Mouse (Mus musculus) midbrain, postnatal 0 days (tissue): ENCODE data around the gene Cd47. TPM values are rescaled to one million over a fixed set of nuclear protein-coding genes. Genes with fewer than 3 reads are reported as not detected.

Experiments used
- ATAC-seq: fragments of 200-750 bp; cut with Nextera tagmentation; 2 replicates; pipeline ENCODE4 v1.8.0; 2017; ENCODE audit warnings: moderate number of reproducible peaks, mild to moderate bottlenecking, moderate TSS enrichment, moderate library complexity; ENCODE audit not compliant: low FRiP score
- DNase-seq: peaks from one replicate; pipeline ENCODE4 v3.0.0-alpha.2; 2015; ENCODE audit warnings: low spot score
- H3K27ac ChIP-seq: fragments of 300-500 bp; sonication (generic); 2 replicates; pipeline ENCODE4 v1.5.1; 2014; ENCODE audit warnings: low read depth, mild to moderate bottlenecking, low read length, mixed read lengths
- H3K27me3 ChIP-seq: fragments of 300-500 bp; sonication (generic); 2 replicates; pipeline ENCODE4 v1.6.1; 2014; ENCODE audit warnings: low read length, control low read depth, mixed read lengths; ENCODE audit not compliant: insufficient read depth
- H3K36me3 ChIP-seq: fragments of 300-500 bp; sonication (generic); 2 replicates; pipeline ENCODE4 v1.6.1; 2014; ENCODE audit warnings: low read length, control low read depth, mixed read lengths; ENCODE audit not compliant: insufficient read depth
- H3K4me1 ChIP-seq: fragments of 300-500 bp; sonication (generic); 2 replicates; pipeline ENCODE4 v1.6.1; 2014; ENCODE audit warnings: mild to moderate bottlenecking, control low read depth, antibody characterized with exemption, low read length, mixed read lengths; ENCODE audit not compliant: insufficient read depth
- H3K4me2 ChIP-seq: fragments of 300-500 bp; sonication (generic); 2 replicates; pipeline ENCODE4 v1.6.1; 2014; ENCODE audit warnings: low read depth, mild to moderate bottlenecking, low read length, mixed read lengths; ENCODE audit not compliant: poor library complexity, severe bottlenecking
- H3K4me3 ChIP-seq: fragments of 300-500 bp; sonication (generic); 2 replicates; pipeline ENCODE4 v1.5.1; 2014; ENCODE audit warnings: low read depth, mild to moderate bottlenecking, low read length, moderate library complexity
- H3K9ac ChIP-seq: fragments of 300-500 bp; sonication (generic); replicated peaks from 2 replicates; pipeline ENCODE4 v1.6.1; 2014; ENCODE audit warnings: mild to moderate bottlenecking, low read length, moderate library complexity, mixed read lengths; ENCODE audit not compliant: poor library complexity, severe bottlenecking
- H3K9me3 ChIP-seq: fragments of 300-500 bp; sonication (generic); 2 replicates; pipeline ENCODE4 v1.6.1; 2016; ENCODE audit warnings: low read length, control low read depth
- CTCF ChIP-seq: IDR thresholded peaks from 2 replicates; pipeline ENCODE4 v1.5.1; 2016; ENCODE audit warnings: antibody characterized with exemption, mild to moderate bottlenecking
- WGBS: fragments of 180-500 bp; shearing (Covaris S2); extraction: QIAGEN DNeasy Blood & Tissue Kit; methylation state at CpG from one replicate; pipeline ENCODE4 v1.1.7; 2014; 5-methylcytosine and 5-hydroxymethylcytosine counted together
- polyA plus RNA-seq: library from polyadenylated mRNA; unstranded; fragments of >200 nt; fragmentation: Nextera tagmentation; extraction: Ambion mirVana; gene quantifications from 2 replicates; pipeline ENCODE4 v1.2.1, GENCODE M21; 2015
- total RNA-seq: library from RNA; depleted of rRNA; stranded (reverse); fragments of >200 nt; gene quantifications from 2 replicates; pipeline ENCODE4 v1.2.3, GENCODE M21; 2014; rRNA removed

The Cd47 gene
- total and polyA plus RNA-seq, 2 experiments from 2014 or later, result 30.5 to 185 TPM

DNA sequence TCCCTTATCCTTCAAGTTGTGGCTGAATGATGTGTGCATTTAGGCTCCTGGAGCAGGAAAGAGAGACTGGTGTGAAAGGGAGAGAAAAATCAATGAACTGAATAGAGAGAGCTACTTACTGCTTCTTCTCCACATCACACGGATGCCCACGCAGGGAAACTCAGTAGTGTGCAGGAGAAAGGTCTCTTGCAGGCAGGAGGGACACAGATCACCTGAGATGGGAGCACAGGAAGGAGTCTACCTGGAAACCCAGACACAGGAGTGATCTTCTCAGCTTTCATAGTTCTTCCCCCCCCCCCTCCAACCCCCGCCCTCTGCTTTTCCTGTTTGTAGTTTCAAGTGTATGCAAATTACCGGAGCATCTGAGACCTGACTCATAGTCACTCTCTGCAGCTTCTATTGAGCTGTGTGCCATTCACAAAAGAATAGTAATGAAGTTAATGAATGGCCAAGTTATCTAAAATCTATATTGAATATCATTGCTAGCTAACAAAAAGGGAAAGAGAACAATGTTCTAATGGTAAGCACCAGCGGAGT is 158.6 kb downstream of the Cd47 start:
- Histone ChIP-seq H3K27ac (no peak overlapping the region), H3K27me3 (no peaks in the 10 kb centered on the region), H3K4me3 (no peak overlapping the region), H3K9ac (no peak overlapping the region), H3K9me3 (no peaks in the 10 kb centered on the region), H3K36me3 (no peaks in the 10 kb centered on the region), H3K4me1 (no peaks in the 10 kb centered on the region), H3K4me2 (no peak overlapping the region)
- DNase-seq (no peak), ATAC-seq (no peak)
- TF ChIP-seq CTCF, result no peak
- WGBS, result 87% methylated on average over 5 of the region's 5 CpGs

DNA sequence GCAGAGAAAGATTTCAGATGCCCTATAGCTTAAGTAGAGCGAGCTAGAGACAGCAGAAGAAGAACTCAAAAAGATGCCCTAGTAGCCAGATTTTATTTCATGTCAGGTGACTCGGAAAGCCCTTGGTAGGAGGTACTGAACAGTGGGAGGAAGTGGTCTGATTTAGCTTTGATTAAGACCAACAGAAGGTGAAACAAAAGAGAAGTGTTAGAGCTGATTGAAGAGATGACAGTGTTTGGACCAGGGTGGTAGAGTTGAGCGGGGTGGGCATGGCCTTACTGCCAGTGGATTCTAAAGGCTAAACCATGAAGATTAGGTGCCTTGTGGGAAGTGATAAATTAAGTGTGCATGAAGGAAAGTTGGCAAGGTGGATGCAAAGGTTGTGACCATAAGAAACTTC is 162.0 kb downstream of the Cd47 start:
- TF ChIP-seq CTCF, result no peak
- Histone ChIP-seq H3K4me1 (peaks cover 2% of the 10 kb centered on the region; the same call in 1 of the 2 replicates), H3K4me3 (no peak overlapping the region), H3K4me2 (no peak overlapping the region), H3K9ac (no peak overlapping the region), H3K36me3 (no peaks in the 10 kb centered on the region), H3K27ac (no peak overlapping the region), H3K27me3 (no peaks in the 10 kb centered on the region), H3K9me3 (no peaks in the 10 kb centered on the region)
- WGBS, result 86% methylated on average over 3 of the region's 3 CpGs
- no peak for ATAC-seq
- no peak for DNase-seq

DNA sequence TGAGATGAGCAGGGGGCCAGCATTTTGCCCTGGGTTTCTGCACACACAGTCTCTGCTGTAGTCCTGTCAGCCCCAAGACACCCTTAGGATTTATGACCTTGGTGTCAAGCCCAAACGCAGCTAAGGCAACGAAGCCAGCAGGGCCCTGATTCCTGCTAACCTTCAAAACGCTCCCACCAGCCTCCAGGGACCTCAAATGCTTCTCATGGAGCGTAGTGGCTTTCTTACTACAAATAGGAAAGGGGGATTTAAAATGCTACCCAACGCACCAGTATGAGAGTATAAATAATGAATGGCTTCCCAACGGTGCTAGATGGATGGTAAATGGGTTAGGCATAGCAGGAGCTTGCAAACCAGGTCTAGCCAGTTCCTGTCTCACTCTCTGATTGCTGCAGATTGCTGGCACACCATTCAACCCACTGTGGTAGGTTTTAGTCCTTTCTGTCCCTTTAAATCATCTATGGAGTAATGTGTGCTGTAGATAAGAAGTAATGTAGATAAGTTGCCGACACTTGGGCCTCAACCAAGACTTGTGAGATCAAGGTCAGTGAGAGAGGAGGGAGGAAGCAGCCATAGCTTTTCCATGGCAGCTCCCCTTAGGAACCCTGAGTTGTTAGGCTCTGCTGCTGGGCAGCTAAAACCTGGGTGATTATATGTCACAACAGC is 164.1 kb downstream of the Cd47 start:
- 50% methylated on average over 7 of the region's 7 CpGs for WGBS
- Histone ChIP-seq H3K4me2 (no peak overlapping the region), H3K27ac (no peak overlapping the region), H3K4me3 (no peak overlapping the region), H3K9me3 (no peaks in the 10 kb centered on the region), H3K4me1 (peaks cover 2% of the 10 kb centered on the region; the same call in 1 of the 2 replicates), H3K27me3 (no peaks in the 10 kb centered on the region), H3K9ac (no peak overlapping the region), H3K36me3 (no peaks in the 10 kb centered on the region)
- TF ChIP-seq CTCF, result no peak
- DNase-seq (no peak), ATAC-seq (no peak)

Other genes with a start within 250 kb of the Cd47 start
- gene Ift57, start 101.3 kb upstream of the Cd47 start, total RNA-seq, result 16.1 and 17.6 TPM in 2 replicates
- gene Ift57, start 101.3 kb upstream of the Cd47 start, polyA plus RNA-seq, result 41.9 and 44.2 TPM in 2 replicates